Mouse (Mus musculus) limb, embryonic 14.5 days (tissue): ENCODE data around the gene Senp7. TPM values are rescaled to one million over a fixed set of nuclear protein-coding genes. Genes with fewer than 3 reads are reported as not detected.

Experiments
- ATAC-seq: fragments of 200-750 bp; cut with Nextera tagmentation; 2 replicates; pipeline ENCODE4 v1.8.0; 2017; ENCODE audit warnings: low read depth, moderate number of reproducible peaks, moderate TSS enrichment; ENCODE audit not compliant: low FRiP score
- DNase-seq: peaks from one replicate; pipeline ENCODE4 v3.0.0-alpha.2; 2015; ENCODE audit warnings: low spot score
- H3K27ac ChIP-seq: fragments of 300-500 bp; sonication (generic); replicated peaks from 2 replicates; pipeline ENCODE4 v1.5.1; 2014; ENCODE audit warnings: low read depth, mild to moderate bottlenecking, low read length, moderate library complexity, mixed read lengths
- H3K27me3 ChIP-seq: fragments of 300-500 bp; sonication (generic); 2 replicates; pipeline ENCODE4 v1.6.1; 2014; ENCODE audit warnings: low read length, mixed read lengths; ENCODE audit not compliant: control insufficient read depth, insufficient read depth
- H3K36me3 ChIP-seq: fragments of 300-500 bp; sonication (generic); 2 replicates; pipeline ENCODE4 v1.6.1; 2014; ENCODE audit warnings: mild to moderate bottlenecking, low read length, moderate library complexity, mixed read lengths; ENCODE audit not compliant: control insufficient read depth, insufficient read depth
- H3K4me1 ChIP-seq: fragments of 300-500 bp; sonication (generic); 2 replicates; pipeline ENCODE4 v1.6.1; 2014; ENCODE audit warnings: antibody characterized with exemption, low read length, mixed read lengths; ENCODE audit not compliant: control insufficient read depth, insufficient read depth
- H3K4me2 ChIP-seq: fragments of 300-500 bp; sonication (generic); replicated peaks from 2 replicates; pipeline ENCODE4 v1.6.1; 2014; ENCODE audit warnings: low read depth, mild to moderate bottlenecking, low read length, moderate library complexity; ENCODE audit not compliant: severe bottlenecking
- H3K4me3 ChIP-seq: fragments of 300-500 bp; sonication (generic); replicated peaks from 2 replicates; pipeline ENCODE4 v1.5.1; 2014; ENCODE audit warnings: low read length
- H3K9ac ChIP-seq: fragments of 300-500 bp; sonication (generic); 2 replicates; pipeline ENCODE4 v1.6.1; 2014; ENCODE audit warnings: mild to moderate bottlenecking, low read depth, low read length, moderate library complexity; ENCODE audit not compliant: severe bottlenecking
- H3K9me3 ChIP-seq: fragments of 300-500 bp; sonication (generic); 2 replicates; pipeline ENCODE4 v1.6.1; 2016; ENCODE audit warnings: low read length; ENCODE audit not compliant: control insufficient read depth
- POLR2A ChIP-seq: fragments of 200-500 bp; IDR thresholded peaks from 2 replicates; pipeline ENCODE4 v1.8.0; 2012; ENCODE audit warnings: inconsistent platforms, mild to moderate bottlenecking, moderate library complexity, borderline replicate concordance; ENCODE audit not compliant: insufficient read depth, insufficient read length; ENCODE audit errors: extremely low read depth
- WGBS: fragments of 180-500 bp; shearing (Covaris S2); extraction: QIAGEN DNeasy Blood & Tissue Kit; methylation state at CpG from one replicate; pipeline ENCODE4 v1.1.7; 2014; 5-methylcytosine and 5-hydroxymethylcytosine counted together
- polyA plus RNA-seq, 2 experiments: library from polyadenylated mRNA; depleted of rRNA in 1 of 2; stranded (reverse) in 1 of 2; unstranded in 1 of 2; fragments of >200 nt; fragmentation: Nextera tagmentation in 1 of 2; extraction: Ambion mirVana in 1 of 2; gene quantifications; 2 replicates each; pipeline versions ENCODE4 v1.2.1 to v1.2.3; 2012 to 2014

Gene Senp7
- polyA plus RNA-seq, 2 experiments = 25.3 to 34.5 TPM

- ATAC-seq = no peak
- Histone ChIP-seq H3K9me3 (no peaks in the 10 kb centered on the region), H3K4me2 (no peak overlapping the region), H3K27ac (no peak overlapping the region), H3K4me1 (no peaks in the 10 kb centered on the region), H3K36me3 (peaks cover 63% of the 10 kb centered on the region), H3K27me3 (no peaks in the 10 kb centered on the region), H3K4me3 (no peak overlapping the region), H3K9ac (no peak overlapping the region)
- DNase-seq = no peak
- WGBS = 96% methylated on average over 7 of the region's 7 CpGs
- TF ChIP-seq POLR2A = no peak
Observed at GRCm38 (mm10) chr16:56019660-56020059, 28.5 kb upstream of the Senp7 start.

- Histone ChIP-seq H3K9me3 (no peaks in the 10 kb centered on the region), H3K36me3 (peaks cover 33% of the 10 kb centered on the region), H3K9ac (peak overlapping the region; percentile 95), H3K27me3 (no peaks in the 10 kb centered on the region), H3K4me3 (peak overlapping the region; percentile 93), H3K4me2 (peak overlapping the region; percentile 75), H3K27ac (no peak overlapping the region), H3K4me1 (peaks cover 15% of the 10 kb centered on the region)
- ATAC-seq (no peak), DNase-seq (no peak)
- 35% methylated on average over 12 of the region's 12 CpGs for WGBS
- no peak for TF ChIP-seq POLR2A
Observed at GRCm38 (mm10) chr16:56027854-56028629, 20.1 kb upstream of the Senp7 start.

GRCm38 (mm10) chr16:56028722-56029551, 19.2 kb upstream of the Senp7 start:
- WGBS = under 1% methylated on average over 50 of the region's 62 CpGs
- ATAC-seq = peak; percentile 73
- peaks cover 36% of the 10 kb centered on the region for H3K36me3 ChIP-seq
- no peak for TF ChIP-seq POLR2A
- no peak for DNase-seq
- H3K27ac ChIP-seq = peak overlapping the region; percentile 94
- H3K9ac ChIP-seq = peak overlapping the region; percentile 95
- peaks cover 15% of the 10 kb centered on the region for H3K4me1 ChIP-seq
- H3K9me3 ChIP-seq = no peaks in the 10 kb centered on the region
- peak overlapping the region; percentile 75 for H3K4me2 ChIP-seq
- H3K4me3 ChIP-seq = peak overlapping the region; percentile 93
- H3K27me3 ChIP-seq = no peaks in the 10 kb centered on the region

GRCm38 (mm10) chr16:56029661-56030082, 18.5 kb upstream of the Senp7 start, which contains the start of gene Pcnp:
Gene Pcnp, minus strand, starts transcription at chr16:56029739.
- peaks cover 41% of the 10 kb centered on the region for H3K36me3 ChIP-seq
- WGBS = under 1% methylated on average over 38 of the region's 39 CpGs
- H3K4me2 ChIP-seq = peak within 1 kb of the TSS; percentile 75
- peaks cover 15% of the 10 kb centered on the region for H3K4me1 ChIP-seq
- peak; percentile 100 for ATAC-seq
- H3K9me3 ChIP-seq = no peaks in the 10 kb centered on the region
- peak within 1 kb of the TSS; percentile 93 for H3K4me3 ChIP-seq
- DNase-seq = peak; percentile 98
- peak; percentile 70; the same call in 1 of the 2 replicates for TF ChIP-seq POLR2A
- peak within 1 kb of the TSS; percentile 95 for H3K9ac ChIP-seq
- H3K27ac ChIP-seq = peak within 1 kb of the TSS; percentile 94
- H3K27me3 ChIP-seq = no peaks in the 10 kb centered on the region

- Histone ChIP-seq H3K36me3 (peaks cover 35% of the 10 kb centered on the region), H3K4me1 (peaks cover 20% of the 10 kb centered on the region), H3K4me2 (no peak overlapping the region), H3K27me3 (no peaks in the 10 kb centered on the region), H3K4me3 (no peak overlapping the region), H3K9me3 (no peaks in the 10 kb centered on the region), H3K27ac (no peak overlapping the region), H3K9ac (no peak overlapping the region)
- no peak for TF ChIP-seq POLR2A
- DNase-seq (no peak), ATAC-seq (no peak)
- 93% methylated on average over 6 of the region's 6 CpGs for WGBS
Observed at GRCm38 (mm10) chr16:56034566-56034965, 13.6 kb upstream of the Senp7 start.
